Mouse (Mus musculus) kidney, postnatal 4 days (tissue): Measurements from ENCODE around the gene Tmem121.

Experiments used
- DNase-seq, 2 experiments: peaks; one replicate each; pipeline ENCODE4 v3.0.0; 2021; ENCODE audit warnings: mixed read lengths in 2 of 2

Tmem121 gene

DNA sequence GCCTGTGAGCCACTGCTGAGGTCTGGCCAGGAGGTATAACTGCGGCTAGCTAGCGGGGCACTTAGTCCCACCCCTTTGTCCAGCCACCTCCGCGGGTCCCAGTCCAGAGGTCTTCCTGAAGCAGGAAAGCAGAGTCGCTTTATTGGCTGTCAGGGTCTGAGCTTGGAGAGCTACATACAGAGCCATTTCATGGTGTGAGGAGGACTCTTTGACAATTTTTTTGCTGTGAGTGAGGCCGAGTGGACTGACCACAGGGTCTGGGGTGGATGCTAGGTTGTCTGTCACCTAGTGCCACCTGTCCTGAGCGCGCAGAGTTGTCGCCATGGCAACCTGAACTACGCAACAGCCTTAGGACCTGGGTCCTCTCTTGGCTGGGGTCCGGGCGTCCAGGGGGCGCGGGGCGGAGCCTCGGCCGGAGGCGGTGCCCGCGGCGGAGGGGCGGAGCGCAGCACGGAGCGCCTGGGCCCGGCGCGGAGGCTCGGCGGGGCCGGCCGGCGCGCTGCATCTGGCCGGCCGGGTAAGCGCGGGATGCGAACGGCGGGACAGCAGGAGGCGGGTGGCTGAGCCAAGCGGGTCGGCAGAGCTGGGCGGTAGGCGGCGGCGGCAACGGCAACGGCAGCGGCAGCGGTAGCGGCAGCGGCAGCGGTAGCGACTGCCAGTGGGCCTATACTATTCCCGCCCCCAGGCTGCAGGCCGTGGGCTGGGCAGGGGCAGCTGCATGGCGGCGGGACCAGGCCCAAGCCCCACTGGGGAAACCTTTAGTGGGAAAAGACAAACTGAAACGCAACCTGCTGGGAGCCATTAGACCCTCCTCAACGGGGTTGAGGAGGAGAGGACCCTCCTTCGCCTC is at the start of gene Tmem121:
TSS of gene Tmem121 (plus strand) at position 489 of the 850 bp plus-strand sequence.
- DNase-seq = peak; percentile 52 to 63

- no peak for DNase-seq
Measured at GRCm38 (mm10) chr12:113136492-113137020, 49.2 kb upstream of the Tmem121 start.

DNA sequence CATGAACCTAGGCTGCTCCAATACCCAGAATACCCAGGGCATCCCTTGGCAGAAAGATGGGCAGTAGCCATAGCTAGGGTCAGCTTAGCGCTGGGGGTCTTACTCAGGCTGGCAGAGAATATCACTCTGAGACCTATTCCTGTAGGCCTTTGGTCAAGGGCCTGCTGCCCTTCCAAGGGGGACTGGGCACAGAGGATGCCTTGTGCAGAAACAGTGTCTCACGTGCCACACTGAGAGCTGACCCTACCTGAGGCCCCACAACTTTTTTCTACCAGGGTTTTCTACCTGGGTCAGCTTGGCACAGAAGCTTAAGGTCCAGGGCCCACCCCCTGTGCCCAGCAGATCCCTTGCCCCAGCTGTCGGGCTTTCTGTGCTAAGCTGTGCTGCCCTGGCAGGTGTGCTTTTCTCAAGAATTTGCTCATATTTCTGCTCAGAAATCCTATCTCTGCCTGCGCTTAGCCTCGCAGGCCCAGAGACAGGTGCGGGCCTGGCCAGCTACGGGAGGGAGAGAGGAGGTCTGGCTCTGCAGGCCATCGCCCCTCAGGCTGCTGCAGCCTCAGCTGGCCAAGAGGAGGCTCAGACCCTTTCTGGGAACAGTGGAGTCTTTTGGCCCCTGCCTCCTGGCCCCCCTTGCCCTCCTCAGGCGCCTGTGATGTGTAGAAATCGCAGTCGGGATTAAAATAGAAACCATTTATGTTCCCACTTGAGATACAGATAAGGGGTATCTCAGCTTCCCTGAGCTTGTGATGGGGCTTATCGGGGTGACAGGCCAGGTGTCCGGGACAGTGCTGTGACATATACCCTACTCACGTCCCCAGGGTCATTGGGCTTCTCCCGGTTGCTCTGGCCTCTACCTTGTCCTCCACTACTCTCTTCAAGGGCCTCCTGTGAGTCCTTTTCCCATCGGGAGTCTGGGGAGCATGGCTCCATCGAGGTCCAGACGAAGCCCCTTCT is 48.2 kb upstream of the Tmem121 start:
- no peak for DNase-seq

GRCm38 (mm10) chr12:113138291-113138690 is 47.4 kb upstream of the Tmem121 start:
- no peak for DNase-seq

DNA sequence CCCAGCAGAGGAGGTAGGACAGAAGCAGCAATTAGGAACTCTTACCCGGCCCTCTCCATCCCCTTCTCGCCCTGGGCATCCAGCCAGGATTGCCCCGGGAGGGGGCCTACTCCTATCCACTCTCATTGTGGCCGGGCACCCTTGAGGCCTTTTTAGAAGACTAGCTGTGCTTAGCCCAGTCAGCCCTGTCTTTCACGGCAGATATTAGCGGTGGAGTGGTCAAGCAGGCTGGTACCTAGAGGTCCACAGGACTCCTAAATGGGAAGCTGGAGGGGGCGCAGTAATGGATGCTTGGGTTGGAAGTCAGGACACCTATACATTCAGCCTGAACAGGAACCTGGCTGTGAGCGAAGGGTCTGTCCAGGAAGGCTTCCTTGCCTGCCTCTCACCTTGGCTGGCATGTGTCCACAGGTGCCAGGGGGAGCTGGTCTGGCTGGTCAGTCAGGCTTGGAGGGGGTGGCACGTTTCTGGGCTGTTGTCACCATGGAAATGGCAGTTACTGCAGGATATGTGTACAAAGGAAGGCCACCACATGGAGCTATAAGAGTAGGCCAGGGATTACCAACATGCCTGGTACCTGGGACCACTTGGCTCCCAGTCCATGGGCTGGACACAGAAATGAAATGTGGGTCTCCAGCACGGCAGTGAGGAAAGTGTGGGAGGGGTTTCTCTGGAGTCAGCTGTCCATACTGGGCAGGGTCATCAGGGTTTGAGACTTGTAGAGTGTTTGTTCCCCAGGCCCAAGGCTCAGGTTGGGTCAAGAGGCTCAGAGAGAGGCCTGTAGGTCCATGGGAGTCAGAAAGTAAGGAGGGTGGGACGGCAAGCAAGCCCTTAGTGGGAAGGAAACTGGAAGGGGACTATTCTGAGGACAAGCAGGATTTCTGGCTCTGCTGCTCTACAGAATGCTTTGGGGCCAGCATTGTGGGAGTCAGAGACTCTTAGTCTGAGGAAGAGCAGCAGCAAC is 46.5 kb upstream of the Tmem121 start:
- peak; percentile 64 to 75 for DNase-seq

- peak; percentile 89 to 94 for DNase-seq
Measured at GRCm38 (mm10) chr12:113139908-113140615, 45.7 kb upstream of the Tmem121 start, which contains the start of gene Crip2. TSS of gene Crip2 (plus strand) at chr12:113140236.

GRCm38 (mm10) chr12:113140616-113141411 is 44.9 kb upstream of the Tmem121 start:
- DNase-seq = peak; percentile 42 to 50

DNA sequence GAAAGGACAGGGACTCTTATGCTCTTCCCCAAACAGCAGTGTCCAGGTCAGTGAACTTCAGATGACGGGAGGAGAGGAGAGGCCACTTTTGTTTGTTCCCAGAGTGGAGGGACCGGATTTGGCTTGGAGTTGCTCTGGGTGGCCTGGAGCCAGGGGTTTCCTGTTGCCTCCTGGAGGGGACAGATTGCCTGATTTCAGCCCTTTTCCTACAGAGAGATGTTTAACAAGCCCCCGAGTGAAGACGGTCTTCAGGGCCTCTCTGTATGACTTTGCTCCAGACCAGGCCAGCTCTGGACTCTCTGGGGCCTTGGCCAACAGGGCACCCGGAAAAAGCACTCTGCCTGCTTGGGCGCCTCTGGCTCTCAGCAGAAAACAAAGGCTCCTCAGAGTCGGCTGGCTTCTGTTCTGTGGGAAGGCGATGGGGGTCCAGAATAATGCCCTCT is 44.2 kb upstream of the Tmem121 start:
- peak; percentile 69 to 71 for DNase-seq

- peak; percentile 83 to 90 for DNase-seq
Measured at GRCm38 (mm10) chr12:113142021-113142975, 43.4 kb upstream of the Tmem121 start.

- DNase-seq = peak; percentile 28 to 40
Measured at GRCm38 (mm10) chr12:113143164-113143563, 42.6 kb upstream of the Tmem121 start.

GRCm38 (mm10) chr12:113144001-113144756 is 41.6 kb upstream of the Tmem121 start:
- peak; percentile 49 to 63 for DNase-seq

- no peak for DNase-seq
Measured at GRCm38 (mm10) chr12:113144886-113145285, 40.8 kb upstream of the Tmem121 start.

DNA sequence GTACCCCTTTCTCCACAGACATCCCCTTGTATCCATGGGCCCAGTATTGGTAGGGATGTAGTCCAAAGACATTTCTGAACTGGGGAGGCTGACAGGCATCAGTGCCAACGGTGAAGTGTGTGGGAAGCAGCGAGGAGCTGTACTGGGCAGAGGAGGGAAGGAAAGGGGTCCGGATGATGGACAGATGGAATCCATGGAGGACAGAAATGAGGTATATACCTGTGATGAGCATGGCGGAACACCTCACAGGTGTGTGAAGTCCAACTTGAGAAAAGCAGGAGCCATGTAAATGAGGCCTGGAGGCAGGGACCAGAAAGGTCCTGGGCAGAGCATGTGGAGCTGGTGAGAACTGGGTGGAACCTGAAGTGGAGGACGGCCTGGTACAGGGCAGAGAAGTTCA is 40.1 kb upstream of the Tmem121 start:
- no peak for DNase-seq

GRCm38 (mm10) chr12:113146112-113147057 is 39.3 kb upstream of the Tmem121 start, which contains the start of gene Crip1:
TSS of gene Crip1 (plus strand) at chr12:113146316.
- DNase-seq = peak; percentile 91 to 92

- no peak for DNase-seq
Measured at GRCm38 (mm10) chr12:113147481-113147880, 38.2 kb upstream of the Tmem121 start.

DNA sequence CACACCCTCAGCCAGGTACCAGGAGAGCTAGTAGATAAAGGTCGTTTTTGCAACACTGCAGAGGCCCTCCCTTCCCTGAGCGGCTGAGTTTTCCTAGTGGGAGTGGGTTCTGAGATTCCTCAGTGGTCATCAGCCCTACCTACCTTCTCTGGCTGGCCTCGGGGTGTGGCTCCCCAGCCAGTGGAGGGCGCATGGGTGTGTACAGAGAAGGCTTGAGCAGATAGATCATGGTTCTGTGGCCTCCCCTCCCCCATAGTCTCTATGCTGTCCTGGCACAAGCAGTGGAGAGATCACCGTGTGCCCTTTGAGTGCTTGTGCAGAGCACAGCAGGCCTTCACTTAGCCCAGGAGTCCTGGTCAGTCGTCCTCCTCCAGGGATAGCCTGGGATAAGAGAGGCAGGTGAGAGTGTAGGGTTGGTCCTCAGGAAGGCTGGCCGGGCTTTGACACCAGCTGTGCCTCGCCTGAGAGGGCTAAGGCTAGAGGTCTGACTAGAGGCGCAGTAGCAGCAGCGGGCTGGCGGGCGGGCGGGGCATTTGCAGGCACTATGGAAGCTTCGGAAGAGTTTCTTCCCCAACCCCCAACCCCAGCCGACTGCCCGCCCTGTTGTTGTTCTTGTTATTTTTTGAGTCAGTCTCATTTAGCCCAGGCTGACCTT is 37.2 kb upstream of the Tmem121 start:
- DNase-seq = peak; percentile 49 to 68
